Mouse (Mus musculus) adrenal gland, adult (tissue): ENCODE measurements around the gene Mob4.

ENCODE experiments used
- DNase-seq, 2 experiments: peaks; one replicate each; pipeline ENCODE4 v3.0.0; 2022 to 2023; ENCODE audit warnings: low spot score in 1 of 2; ENCODE audit not compliant: inconsistent age in 2 of 2

Mob4 gene

GRCm38 (mm10) chr1:55179917-55180566 lies 49.0 kb downstream of the Mob4 start:
- no peak for DNase-seq

GRCm38 (mm10) chr1:55182392-55182791 lies 51.4 kb downstream of the Mob4 start:
- DNase-seq: no peak

GRCm38 (mm10) chr1:55185718-55186117 lies 54.7 kb downstream of the Mob4 start:
- DNase-seq: peak in 1 of 2 experiments; percentile 62

GRCm38 (mm10) chr1:55186592-55187210 lies 55.7 kb downstream of the Mob4 start:
- no peak for DNase-seq

GRCm38 (mm10) chr1:55192015-55192414 lies 61.0 kb downstream of the Mob4 start:
- no peak for DNase-seq

GRCm38 (mm10) chr1:55192824-55193223 lies 61.8 kb downstream of the Mob4 start:
- DNase-seq: peak; percentile 58 to 81

GRCm38 (mm10) chr1:55193316-55193715 lies 62.3 kb downstream of the Mob4 start:
- peak; percentile 56 to 81 for DNase-seq

- DNase-seq: peak; percentile 55 to 88
These were observed 63.3 kb downstream of the Mob4 start for GRCm38 (mm10) chr1:55194064-55194915.

- DNase-seq: no peak
These were observed 64.0 kb downstream of the Mob4 start for GRCm38 (mm10) chr1:55195021-55195420.

- peak; percentile 70 to 73 for DNase-seq
These were observed 65.4 kb downstream of the Mob4 start for GRCm38 (mm10) chr1:55196327-55197003.

- no peak for DNase-seq
These were observed 67.7 kb downstream of the Mob4 start for GRCm38 (mm10) chr1:55198719-55199118.

GRCm38 (mm10) chr1:55201850-55202752 lies 71.1 kb downstream of the Mob4 start:
- peak; percentile 79 to 89 for DNase-seq
